Mouse (Mus musculus) c-Kit-positive CD71-positive TER-119-negative erythroid progenitor cells, embryonic 14.5 days (primary cell): ENCODE measurements around the gene Cpeb3.

Experiments
- DNase-seq: peaks from one replicate; pipeline ENCODE4 v3.0.0-alpha.2; 2013; ENCODE audit warnings: low read depth

Gene Cpeb3

DNA sequence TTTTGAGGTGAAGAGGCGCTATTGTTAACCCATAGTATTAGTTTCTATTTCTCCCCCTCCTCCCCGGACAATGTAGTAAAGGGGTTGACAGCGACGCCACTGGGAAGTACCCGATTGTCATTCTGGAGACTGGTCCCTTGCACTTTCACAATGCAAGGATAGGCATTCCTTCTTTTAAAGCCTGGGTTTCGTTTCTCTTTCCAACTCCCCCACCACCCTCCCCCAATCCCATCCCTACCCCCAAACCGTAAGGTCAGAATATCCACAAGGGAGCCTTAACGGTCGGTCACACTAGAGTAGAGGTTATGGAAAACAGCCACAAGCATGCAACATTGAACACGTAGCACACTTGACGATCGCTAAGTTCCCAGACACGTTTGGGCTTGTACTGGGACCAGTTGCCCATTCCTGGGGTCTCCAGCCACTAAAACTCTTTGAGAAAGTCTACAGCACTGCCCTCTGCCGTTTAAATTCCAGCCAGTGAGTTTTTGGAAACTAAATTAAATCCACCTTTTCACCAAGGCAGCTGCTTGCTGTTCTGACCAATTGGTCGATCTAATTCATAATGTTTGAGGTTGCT lies at the start of gene Cpeb3:
TSS of gene Cpeb3 (minus strand) at position 426 of the 580 bp plus-strand sequence.
- no peak for DNase-seq

DNA sequence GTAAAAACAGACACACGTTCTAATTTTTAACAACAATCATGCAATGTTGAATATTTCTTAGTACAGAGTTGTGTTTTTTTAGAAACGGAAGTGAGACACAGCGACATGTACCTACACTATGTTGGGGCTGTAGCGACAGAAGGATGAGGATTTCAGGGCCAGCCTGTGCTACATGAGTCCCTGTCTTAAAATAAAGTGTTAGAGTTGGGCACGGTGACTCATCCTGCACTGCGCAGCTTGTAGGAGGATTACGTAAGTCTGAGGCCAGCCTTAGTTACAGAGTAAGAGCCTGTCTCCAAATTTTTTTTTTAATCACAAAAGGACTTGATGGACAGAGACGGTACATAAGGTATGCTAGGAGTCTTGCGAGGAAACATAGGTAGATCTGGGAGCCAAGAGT lies 46.9 kb upstream of the Cpeb3 start:
- no peak for DNase-seq

DNA sequence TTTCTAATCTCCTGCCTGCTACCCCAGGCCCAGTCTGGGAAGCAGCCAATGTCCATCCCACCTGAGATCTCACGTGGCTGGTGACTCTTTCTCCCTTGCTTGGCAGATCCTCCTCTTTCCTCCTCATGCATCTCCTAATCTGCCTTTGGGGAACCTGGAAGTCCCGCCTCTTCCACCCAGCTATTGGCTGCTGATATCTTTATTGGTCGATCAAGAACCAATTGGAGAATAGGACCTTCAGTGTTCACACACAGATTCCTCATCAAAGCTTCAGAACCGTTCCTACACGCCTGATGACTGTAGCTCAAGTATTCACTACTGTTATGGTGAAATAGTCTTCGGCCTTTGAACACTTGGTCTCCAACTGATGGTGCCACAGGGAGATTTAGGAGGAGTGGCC lies 43.7 kb upstream of the Cpeb3 start:
- no peak for DNase-seq

DNA sequence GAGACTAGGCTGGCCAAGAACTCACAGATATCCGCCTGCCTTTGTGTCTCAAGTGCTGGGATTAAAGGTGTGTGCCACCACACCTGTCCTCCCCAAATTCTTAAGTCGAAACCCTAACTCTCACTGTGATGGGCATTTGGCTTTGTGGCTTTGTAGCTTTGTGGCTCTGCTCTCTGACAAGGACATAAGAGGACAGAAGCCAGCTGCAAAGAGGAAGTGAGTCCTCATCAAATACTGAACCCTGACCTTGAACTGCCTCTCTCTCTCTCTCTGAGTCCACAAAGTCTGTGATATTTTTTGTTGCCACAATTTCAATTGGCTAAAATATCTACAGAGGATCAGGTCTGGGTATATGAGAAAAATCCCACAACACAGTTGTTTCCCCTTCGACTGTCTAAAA lies 39.8 kb upstream of the Cpeb3 start:
- DNase-seq: no peak

DNA sequence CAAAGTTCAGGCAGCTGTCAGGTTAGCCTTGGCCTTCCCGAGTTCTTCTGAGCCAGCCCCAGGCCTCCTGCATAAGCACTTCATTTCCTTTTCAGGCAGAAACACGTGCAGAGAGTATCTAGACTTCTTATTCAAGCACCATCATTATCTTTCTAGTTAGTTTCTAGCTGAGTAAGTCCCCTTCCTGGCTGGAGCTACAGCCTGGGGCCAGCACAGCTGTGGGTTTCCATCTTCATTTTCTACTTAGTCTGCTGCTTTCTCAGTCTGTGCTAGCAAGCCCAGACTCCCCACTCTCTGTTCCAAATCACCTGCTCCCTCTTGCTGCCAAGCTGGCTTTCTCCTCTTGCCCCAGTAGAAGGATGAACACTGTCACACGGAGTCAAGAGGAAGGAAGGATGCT lies 38.5 kb upstream of the Cpeb3 start:
- no peak for DNase-seq

DNA sequence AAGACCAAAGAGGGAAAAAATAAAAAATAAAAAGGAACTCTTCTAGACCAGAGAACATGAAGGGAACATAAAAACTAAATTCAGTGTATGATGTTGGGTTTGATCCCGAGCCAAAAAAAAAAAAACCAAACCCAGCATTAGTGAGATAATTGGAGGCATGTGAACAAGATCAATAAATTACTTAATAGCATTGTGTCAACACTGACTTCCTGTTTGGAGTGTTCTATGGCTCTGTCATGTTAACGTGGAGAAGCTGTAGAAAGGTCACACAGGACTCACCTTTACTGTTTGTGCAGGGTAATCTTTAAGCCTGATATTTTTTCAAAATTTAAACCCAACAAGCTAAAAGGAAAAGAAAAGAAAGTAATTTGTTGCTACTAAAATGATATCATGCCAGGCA lies 34.3 kb upstream of the Cpeb3 start:
- no peak for DNase-seq

DNA sequence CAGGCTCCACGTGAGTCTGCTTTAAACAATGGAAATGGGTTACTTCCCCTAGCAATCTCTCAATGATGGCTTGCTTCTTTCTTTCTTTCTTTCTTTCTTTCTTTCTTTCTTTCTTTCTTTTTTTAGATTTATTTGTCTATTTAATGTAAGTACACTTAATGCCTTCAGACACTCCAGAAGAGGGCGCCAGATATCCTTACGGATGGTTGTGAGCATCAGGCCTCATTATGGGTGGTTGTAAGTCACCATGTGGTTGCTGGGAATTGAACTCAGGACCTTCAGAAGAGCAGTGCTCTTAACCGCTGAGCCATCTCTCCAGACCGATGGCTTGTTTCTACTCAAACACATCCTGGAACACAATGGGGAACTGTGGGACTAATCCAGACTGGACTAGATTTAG lies 32.8 kb upstream of the Cpeb3 start:
- no peak for DNase-seq

DNA sequence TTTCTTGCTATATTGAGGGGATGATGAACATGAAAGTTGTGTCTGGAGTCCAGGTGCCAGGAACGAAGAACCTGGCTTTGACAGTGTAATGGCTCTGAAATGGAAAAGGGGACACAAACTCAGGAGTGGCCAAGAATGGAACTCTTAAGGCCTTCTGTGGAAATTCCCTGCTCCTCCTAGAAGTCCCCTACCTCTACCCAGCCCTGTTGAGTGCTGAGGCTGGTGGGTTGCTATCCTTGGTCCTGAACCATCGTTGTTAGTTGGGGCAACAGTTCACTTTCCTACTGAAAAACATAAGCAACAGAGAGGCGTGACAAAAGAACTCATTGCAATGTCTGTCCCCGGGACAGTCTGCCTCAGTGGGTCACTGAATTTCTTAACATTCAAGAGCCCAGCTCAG lies 30.7 kb upstream of the Cpeb3 start:
- DNase-seq: peak; percentile 77

DNA sequence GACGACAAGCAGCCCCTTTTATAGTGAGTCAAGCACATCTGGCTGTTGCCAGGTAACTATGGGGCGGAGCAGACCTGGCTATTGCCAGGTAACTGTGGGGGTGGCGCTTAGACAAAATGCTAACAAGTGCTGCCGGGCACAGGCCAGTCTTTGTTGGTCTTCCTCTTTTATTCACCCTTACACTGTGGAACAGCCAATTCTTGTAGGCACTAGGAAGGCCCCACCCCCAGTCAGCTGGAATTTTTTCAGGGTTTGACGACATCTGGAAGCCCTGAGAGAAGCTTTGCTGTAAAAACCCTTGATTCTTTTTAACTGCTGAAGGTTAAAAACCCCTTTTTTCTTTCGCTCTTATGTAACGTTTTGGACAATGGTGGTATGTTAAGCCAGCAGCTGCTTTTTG lies 30.2 kb upstream of the Cpeb3 start:
- no peak for DNase-seq

DNA sequence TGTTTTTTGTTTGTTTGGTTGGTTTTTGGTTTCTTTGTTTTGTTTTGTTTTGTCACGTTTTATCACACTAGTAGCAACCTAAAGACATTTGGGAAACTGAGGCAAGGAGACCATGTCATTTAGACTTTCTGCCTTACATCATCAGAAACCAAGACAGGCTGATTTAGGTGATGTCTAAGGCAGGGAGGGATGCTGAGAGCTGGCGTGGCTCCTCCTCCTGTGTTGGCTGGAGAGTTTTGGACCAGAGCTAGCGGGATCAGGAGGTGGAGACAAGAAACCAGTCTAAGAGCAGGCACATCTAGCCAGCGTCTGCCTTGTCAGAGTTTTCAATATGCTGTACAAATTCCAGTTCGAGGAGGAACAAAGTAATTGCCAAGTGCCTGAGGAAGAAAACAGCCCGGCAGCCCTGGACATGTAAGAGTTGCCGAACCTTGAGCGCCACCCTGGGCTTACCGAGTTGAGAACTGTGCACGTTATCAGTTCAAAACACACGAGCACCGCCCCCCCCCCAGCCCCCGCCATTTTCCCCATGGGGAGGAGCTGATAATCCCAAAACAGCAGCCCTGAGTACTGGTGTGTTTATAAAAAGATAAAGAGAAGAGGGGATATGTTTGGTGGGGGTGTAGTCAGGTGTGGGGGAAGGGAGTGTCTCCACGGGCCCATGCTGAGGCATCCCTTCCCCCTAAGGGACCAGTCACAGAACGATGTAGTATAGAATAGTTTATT lies 29.5 kb upstream of the Cpeb3 start:
- peak; percentile 81 for DNase-seq

DNA sequence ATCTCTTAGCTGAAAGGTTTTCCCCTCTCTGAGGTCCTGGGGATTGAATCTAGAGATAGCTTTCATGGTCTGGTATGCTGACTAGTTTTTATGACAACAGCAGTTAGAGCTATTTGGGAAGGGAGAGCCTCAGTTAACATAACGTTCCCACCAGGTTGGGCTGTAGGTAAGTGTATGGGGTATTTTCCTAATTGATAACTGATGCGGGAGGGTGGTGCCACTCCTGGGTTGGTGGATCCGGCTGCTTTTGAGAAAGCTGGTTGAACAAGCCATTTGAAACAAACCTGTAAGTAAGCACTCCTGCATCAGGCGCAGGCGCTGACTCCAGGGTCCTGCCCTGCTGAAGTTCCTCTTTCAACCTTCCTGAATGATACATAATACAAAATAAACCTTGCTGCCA lies 28.9 kb upstream of the Cpeb3 start:
- DNase-seq: no peak

DNA sequence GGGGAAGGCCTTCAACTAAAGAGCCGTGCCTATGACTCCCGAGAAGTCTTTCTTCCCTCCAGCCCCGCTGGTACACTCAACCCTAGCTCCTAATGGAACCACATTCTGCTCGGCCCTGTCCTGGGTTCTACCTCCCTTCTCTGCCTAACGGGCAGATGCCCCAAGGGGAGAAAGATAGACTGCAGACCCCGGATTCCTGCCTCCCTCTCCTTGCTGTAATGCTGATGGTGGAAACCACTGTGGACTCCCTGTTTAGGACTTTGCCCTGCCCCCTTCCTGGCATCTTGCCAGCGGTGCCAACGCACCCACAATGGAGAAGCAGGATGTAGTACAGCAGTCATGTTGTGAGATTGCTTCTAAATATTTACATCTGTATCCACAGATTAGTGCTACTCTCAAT lies 27.4 kb upstream of the Cpeb3 start:
- DNase-seq: no peak

DNA sequence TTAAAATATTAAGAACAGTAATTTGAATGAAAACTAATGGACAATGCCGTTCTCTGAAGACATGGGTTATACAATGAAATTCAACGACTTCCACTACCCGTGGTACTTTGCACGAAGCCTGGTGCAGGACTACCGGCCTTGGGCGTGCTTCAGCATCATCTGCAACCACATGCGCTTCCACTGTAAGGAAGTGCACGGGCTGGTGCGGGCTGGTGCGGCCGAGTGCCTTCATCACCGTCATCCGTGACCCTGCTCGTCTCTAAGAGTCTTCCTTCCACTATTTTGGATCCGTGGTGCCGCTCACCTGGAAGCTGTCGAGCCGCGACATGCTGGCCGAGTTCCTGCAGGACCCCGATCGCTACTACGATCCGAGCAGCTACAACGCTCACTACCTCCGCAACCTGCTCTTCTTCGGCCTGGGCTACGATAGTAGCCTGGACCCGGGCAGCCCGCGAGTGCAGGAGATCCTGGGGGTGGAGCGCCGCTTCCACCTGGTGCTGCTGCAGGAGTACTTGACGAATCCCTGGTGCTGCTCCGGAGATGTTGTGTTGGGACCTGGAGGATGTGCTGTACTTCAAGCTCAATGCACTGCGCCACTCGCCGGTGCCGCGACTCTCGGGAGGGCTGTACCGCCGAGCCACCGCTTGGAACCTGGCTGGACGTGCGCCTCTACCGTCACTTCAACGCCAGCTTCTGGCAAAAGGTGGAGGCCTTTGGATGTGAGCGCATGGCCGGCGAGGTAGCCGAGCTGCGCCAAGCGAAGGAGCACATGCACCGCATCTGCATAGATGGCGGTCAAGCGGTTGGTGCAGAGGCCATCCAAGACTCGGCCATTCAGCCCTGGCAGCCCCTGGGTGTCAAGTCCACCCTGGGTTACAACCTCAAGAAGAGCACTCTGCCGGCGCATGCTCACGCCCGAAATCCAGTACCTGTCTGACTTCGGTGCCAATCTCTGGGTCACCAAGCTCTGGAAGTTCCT lies 25.4 kb upstream of the Cpeb3 start:
- DNase-seq: no peak

DNA sequence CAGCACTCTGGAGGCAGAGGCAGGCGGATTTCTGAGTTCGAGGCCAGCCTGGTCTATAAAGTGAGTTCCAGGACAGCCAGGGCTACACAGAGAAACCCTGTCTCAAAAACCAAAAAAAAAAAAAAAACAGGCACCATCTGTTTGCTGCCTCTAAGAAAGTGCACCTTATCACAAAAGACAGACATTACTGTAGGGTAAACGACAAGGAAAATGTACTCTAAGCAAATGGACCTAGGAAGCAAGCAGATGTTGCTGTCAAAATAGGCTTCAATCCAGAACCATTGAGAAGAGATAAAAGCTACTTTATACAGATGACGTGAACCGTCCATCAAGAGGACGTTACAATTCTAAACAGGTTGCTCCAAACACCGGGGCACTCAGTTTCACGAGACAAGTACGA lies 24.2 kb upstream of the Cpeb3 start:
- DNase-seq: peak; percentile 76

DNA sequence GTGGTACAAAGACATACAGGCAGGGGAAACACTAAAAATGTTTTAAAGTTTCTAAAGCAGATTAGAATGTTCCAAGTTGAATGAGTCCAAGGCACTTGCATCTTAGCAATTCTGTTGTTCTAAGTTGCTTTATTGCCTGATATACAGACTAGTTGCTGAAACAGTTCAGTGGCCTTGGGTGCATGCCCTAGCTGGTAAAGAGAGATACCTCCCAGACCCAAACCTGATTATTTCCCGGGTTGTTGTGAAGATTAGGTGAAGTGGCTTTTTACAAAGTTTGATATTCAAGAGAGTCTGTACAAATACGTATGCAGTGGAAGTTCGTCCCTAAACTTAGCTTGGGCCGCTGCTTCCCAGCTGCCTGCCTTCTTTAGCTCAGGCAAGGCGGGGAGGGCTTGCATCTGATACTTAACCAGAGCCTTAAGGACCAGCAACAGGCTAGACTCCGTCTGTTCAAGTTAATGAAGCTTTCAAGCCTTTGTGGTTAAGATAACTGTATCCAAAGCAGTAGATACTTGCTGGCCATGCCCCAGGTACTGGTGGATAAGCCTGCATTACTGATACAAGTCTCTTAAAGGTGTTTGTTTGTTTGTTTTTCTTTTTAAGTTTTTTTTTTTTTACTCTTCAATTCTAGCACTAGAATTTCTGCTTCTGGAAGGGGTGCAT lies 16.9 kb upstream of the Cpeb3 start:
- no peak for DNase-seq

DNA sequence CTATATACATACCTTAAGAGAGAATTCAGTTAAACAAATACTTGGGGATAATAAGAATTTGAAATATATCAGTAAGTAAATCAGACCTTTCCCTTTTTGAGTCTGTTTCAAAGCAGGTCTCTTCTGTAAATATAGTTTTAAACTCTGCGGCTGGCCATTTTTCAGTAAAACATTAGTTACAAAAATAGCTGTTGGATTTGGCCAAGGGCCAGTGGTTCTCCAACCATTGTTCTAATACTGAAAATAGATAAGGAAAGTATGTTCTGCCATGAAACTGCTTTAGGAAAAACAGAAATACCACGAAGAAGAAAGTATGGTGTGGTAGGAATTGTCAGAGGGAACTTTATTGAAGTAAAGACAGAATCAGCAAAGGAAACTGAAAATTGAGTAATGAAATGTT lies 6.3 kb upstream of the Cpeb3 start:
- DNase-seq: no peak

DNA sequence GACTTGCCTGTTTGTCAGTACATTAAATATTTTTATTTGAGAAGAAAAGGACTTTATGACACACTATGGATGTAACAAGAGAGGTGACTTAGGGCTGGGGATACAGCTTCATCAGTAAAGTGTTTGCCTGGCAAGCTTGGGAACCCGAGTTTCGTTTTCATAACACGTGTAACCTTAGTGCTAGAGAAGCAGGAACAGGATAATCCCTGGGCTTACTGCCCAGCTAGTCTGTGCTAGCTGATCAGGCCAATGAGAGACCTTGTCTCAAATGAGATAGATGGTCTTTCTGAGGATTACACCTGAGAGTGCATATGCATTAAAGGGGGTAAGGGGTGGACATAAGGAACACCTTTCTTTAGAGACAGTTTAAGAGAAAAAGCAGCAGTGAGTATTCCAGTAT lies 3.0 kb upstream of the Cpeb3 start:
- no peak for DNase-seq

DNA sequence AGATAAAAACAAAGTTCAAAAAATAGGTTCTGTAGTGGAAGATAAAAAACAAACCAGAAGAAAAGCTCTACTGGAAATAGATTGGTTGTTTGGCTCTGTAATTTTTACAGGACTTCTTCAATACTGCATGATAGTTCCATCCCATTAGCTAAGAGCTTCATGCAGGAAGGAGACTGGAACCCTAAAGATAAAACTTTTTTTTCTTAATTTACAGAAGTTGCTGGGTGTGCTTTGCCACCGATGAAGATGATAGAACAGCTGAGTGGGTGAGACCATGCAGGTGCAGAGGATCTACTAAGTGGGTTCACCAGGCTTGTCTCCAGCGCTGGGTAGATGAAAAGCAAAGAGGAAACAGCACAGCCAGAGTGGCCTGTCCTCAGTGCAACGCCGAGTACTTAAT lies 2.1 kb upstream of the Cpeb3 start:
- DNase-seq: no peak

DNA sequence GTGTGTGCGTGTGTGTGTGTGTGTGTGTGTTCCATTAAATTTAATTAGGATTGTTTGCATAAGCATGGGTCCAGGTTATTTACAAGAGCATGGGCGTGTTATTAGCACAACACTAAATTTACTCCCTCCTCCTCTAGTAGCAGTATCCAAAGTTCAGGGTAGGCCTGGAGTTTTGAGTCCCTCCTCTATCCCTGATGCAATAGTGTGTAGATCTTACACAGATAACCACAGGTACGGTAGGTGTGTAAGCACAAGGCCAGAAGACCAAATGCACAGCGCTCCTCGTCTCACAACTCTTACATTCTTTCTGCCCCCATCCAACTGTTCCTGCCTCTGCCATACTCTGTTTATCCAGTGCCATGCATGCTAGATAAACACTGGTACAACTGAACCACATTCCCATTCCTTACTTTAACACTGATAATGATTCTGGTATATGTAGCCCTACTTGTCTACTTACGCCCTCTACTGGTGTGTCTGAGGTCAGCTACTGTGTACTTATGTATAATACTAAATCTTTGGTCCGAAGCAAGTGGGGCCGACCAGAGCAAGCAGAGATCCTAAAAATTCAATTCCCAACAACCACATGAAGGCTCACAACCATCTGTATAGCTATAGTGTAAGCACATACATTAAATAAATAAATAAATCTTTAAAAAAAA lies 1.2 kb upstream of the Cpeb3 start:
- no peak for DNase-seq

DNA sequence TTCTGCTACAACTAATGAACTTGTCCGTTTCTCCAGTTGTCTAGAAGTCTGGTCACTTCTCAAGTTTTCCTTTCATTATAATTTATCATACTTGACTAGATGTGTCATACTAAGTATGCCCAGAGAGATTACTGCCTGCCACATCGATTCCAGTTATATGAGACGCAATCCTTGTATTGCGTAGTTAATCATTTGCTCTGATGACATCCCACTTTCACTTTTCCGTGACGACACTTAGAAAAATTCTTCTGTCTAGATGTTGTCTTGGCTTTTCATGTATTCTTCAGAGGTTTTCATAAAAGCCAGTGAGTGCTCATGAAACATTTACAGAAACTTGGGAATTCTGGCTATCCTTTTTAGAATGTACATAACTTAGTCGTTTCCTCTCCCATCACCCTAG lies 585 bp upstream of the Cpeb3 start:
- DNase-seq: no peak

DNA sequence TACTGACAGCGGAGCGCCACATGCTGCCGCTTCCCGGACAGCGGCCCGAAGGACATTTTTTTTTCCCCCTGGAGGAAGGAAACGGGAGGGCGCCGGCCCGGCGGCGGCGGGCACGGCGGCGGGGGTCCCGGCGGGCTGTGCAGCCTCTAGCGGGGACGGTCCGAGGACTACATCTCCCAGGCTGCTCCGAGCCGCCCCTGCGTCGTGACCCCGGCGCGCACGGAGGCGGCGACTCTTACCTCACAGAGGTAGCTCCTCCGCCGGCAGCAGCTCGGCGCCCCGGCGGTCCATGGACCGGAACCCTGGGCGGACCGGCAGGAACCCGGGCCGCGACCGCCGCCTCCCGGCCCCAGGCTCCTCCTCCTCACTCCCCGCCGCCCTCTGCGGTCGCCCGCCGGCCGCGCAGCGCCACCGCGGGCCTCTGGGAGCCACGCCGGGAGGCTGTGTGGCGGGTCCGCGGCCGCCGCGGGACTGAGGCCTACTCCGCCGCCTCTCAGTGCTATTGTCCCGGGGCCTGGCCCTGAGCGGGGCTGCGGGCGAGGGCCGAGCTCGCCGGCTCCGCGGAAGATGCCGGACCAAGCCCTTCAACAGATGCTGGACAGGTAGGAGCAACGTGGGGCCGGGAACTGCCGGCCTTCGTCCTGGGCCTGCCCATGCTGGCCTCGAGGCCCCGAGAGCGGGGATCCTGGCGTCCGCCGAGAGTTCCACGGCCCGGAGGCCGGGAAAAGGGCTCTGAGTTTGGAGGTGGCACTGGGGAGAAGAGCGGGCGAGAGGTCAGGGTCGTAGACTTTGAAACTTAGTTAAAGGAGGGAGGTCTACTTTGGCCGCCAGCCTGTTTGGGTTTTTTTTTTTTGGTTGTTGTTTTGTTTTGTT lies 862 bp downstream of the Cpeb3 start, which contains the start of gene March5:
TSS of gene March5 (plus strand) at position 241 of the 873 bp plus-strand sequence.
- DNase-seq: peak; percentile 64
